ENCODE assay signal across 10 mouse cellular contexts in genomic region chrX:71052481-71053216, GRCm38 (mm10). TPM values are rescaled to one million over a fixed set of nuclear protein-coding genes. Genes with fewer than 3 reads are reported as not detected.
DNase-seq lines count a peak whose midpoint lies in the region; ATAC-seq and TF ChIP-seq lines count a peak whose summit lies in the region.
"Had no signal": no experiment of that assay in that cellular context is flagged by ENCODE, and none has a peak within 500 bp of the region (broad histone marks: within the 10 kb centered on the region; RNA-seq: fewer than 3 reads in every experiment).

No protein-coding gene starts in this region.

- H3K9me3 ChIP-seq in MEL (replicated peaks; ENCODE audit: insufficient read depth, low read length), result no peaks in the 10 kb centered on the region
- H3K9me3 ChIP-seq in lung, embryonic 16.5 days (ENCODE audit: control insufficient read depth, low read length), result no peaks in the 10 kb centered on the region

- TF ChIP-seq RAD21 in MEL (IDR thresholded peaks at IDR 0.05; ENCODE audit: low read depth, low read length), result no peak

- peak overlapping the region; percentile 58 for H3K4me2 ChIP-seq in lung, embryonic 16.5 days (ENCODE audit: low read depth, low read length)

- TF ChIP-seq EP300 in MEL (IDR thresholded peaks at IDR 0.05; ENCODE audit: low read depth in 1 of 2, low read length in 2 of 2), result no peak

- 24% methylated on average over 8 of the region's 8 CpGs for WGBS in lung, embryonic 16.5 days

- no peaks in the 10 kb centered on the region for H3K36me3 ChIP-seq in MEL (ENCODE audit: control insufficient read depth in 1 of 2, insufficient read depth in 2 of 2, low read length in 2 of 2)
- H3K36me3 ChIP-seq in lung, embryonic 16.5 days (ENCODE audit: control insufficient read depth, insufficient read depth, low read length), result no peaks in the 10 kb centered on the region

- no peaks in the 10 kb centered on the region for H3K4me1 ChIP-seq in MEL (ENCODE audit: control insufficient read depth in 1 of 2, insufficient read depth in 2 of 2, low read length in 2 of 2)
- H3K4me1 ChIP-seq in embryonic fibroblast, embryonic 13.5 days (ENCODE audit: control insufficient read depth, insufficient read depth, low read length), result no peaks in the 10 kb centered on the region
- peaks cover 5% of the 10 kb centered on the region; the same call in 1 of the 2 replicates for H3K4me1 ChIP-seq in lung, embryonic 16.5 days (replicated peaks; ENCODE audit: control insufficient read depth, insufficient read depth, low read length)

- H3K9ac ChIP-seq in MEL (ENCODE audit: control insufficient read depth, low read depth, low read length, poor library complexity, severe bottlenecking), result no peak overlapping the region
- no peak overlapping the region for H3K9ac ChIP-seq in lung, embryonic 16.5 days (ENCODE audit: low read length)

- peak; percentile 30 for DNase-seq in cerebellum, adult 11 months
- no peak for DNase-seq in cerebellum, adult 8-10 months
- DNase-seq in MEL (ENCODE audit: low read depth, low spot score), result peak; percentile 49
- peak; percentile 0 for DNase-seq in induced T-regulatory cell, adult 2 months (ENCODE audit: low read depth)
- DNase-seq in right cerebral cortex, postnatal 14 days, result peak; percentile 29

- no peak for TF ChIP-seq POLR2A in MEL (IDR thresholded peaks at IDR 0.05; ENCODE audit: control insufficient read depth in 1 of 2, insufficient read depth in 1 of 2, low read depth in 1 of 2, low read length in 2 of 2, poor library complexity in 1 of 2)
- no peak for TF ChIP-seq POLR2A in embryonic fibroblast, embryonic 13.5 days (IDR thresholded peaks at IDR 0.05; ENCODE audit: low read depth, low read length)

- H3K4me3 ChIP-seq in MEL (ENCODE audit: control insufficient read depth in 1 of 2, insufficient read depth in 1 of 2, low read depth in 2 of 2, low read length in 2 of 2), result no peak overlapping the region
- peak overlapping the region; percentile 65 for H3K4me3 ChIP-seq in embryonic fibroblast, embryonic 13.5 days (ENCODE audit: insufficient read depth, low read length)
- H3K4me3 ChIP-seq in lung, embryonic 16.5 days (ENCODE audit: low read length), result peak overlapping the region; percentile 57

- no peak for TF ChIP-seq CTCF in MEL (IDR thresholded peaks at IDR 0.05 in 2 of 3, conservative IDR thresholded peaks at IDR 0.05 in 1 of 3; ENCODE audit: control insufficient read depth in 1 of 3, insufficient read depth in 1 of 3, low read depth in 2 of 3, low read length in 3 of 3, poor library complexity in 1 of 3, severe bottlenecking in 1 of 3)
- TF ChIP-seq CTCF in embryonic fibroblast, embryonic 13.5 days (IDR thresholded peaks at IDR 0.05; ENCODE audit: borderline replicate concordance, insufficient read depth, low read length), result no peak

- peak; percentile 36 for ATAC-seq in lung, embryonic 16.5 days (ENCODE audit: low read depth)
- no peak for ATAC-seq in monocyte, adult 5-6 weeks (replicated peaks; ENCODE audit: insufficient number of reproducible peaks, low FRiP score, low TSS enrichment, poor library complexity, severe bottlenecking)

- H3K27me3 ChIP-seq in MEL (ENCODE audit: control insufficient read depth in 1 of 2, insufficient read depth in 2 of 2, low read length in 2 of 2), result no peaks in the 10 kb centered on the region; a peak in 1 of 4 replicates
- H3K27me3 ChIP-seq in lung, embryonic 16.5 days (ENCODE audit: control insufficient read depth, insufficient read depth, low read depth, low read length), result no peaks in the 10 kb centered on the region

- H3K79me2 ChIP-seq in MEL (ENCODE audit: control insufficient read depth, insufficient read depth, low read length, poor library complexity), result no peaks in the 10 kb centered on the region

- H3K27ac ChIP-seq in MEL (ENCODE audit: control insufficient read depth, low read depth, low read length), result no peak overlapping the region
- no peak overlapping the region for H3K27ac ChIP-seq in embryonic fibroblast, embryonic 13.5 days (ENCODE audit: insufficient read depth, low read length)
- no peak overlapping the region for H3K27ac ChIP-seq in lung, embryonic 16.5 days (ENCODE audit: low read length)

TF ChIP-seq in MEL, 35 proteins besides CTCF, POLR2A, EP300 and RAD21:
- TF ChIP-seq GATA1 (IDR thresholded peaks at IDR 0.05; ENCODE audit: low read depth, low read length) (peak; percentile 44), ZNF384 (IDR thresholded peaks at IDR 0.05; ENCODE audit: low read depth, low read length) (peak; percentile 80), ZC3H11A (IDR thresholded peaks at IDR 0.05; ENCODE audit: low read depth, low read length) (no peak)

RNA-seq across cellular contexts. Expression of gene Mamld1, which starts 2.6 kb away (rescaled TPM):
- total RNA-seq in MEL (2012; rRNA removed), result not detected in 2 replicates
- not detected for polyA plus RNA-seq in MEL (2012; ENCODE audit: insufficient read depth in 1 of 2, insufficient read length in 2 of 2, low read depth in 1 of 2, low replicate concordance in 2 of 2, missing spikeins in 1 of 2)
- polyA plus RNA-seq in embryonic fibroblast, embryonic 13.5 days (2011; ENCODE audit: insufficient read length, low read depth, missing spikeins), result 6.0 and 7.7 TPM in 2 replicates
- 2.9 and 4.4 TPM in 2 replicates for polyA plus RNA-seq in lung, embryonic 16.5 days (2015; fragmentation: Nextera tagmentation; extraction: Ambion mirVana)
- total RNA-seq in monocyte, adult 5-6 weeks (2017), result not detected in 3 replicates
- total RNA-seq: neutrophil, adult 5-6 weeks had no signal
- polyA plus RNA-seq: C2C12 had no signal

Comparison
In these comparisons a context has a peak if more than half of its experiments do, and no peak if none do; other contexts are left out.
1. H3K4me3 ChIP-seq: peak in embryonic fibroblast, embryonic 13.5 days (single experiment) and lung, embryonic 16.5 days (single experiment); none in MEL (0 of 2).